Mouse (Mus musculus): ENCODE data around the gene Aoc3.
A peak's percentile ranks its signal among the peaks of the same experiment; 100 is the strongest.
"Not testable (repeated sequence)": the region's sequence is repeated elsewhere in the genome, so short reads cannot be mapped to it uniquely, and the experiment has no call there.

Gene Aoc3

DNA sequence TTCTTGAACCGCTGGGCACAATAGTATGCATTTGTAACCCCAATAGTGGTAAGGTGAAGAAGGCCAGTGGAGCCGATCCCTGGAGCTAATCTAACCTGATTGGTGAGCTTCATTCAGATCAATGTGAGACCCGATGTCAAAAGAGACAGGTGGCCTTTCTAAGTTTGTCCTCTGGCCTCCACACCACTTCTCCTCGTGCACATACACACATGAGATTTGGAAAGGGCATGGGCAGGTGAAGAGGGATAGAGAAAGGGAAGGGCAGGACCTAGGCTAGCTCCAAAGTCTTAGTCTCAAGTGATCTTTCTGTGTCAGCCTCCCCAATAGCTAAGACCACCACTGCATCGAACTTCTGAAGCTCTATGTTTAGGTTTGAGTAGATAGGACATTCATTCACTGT, 39.7 kb downstream of the Aoc3 start:
- no peak for DNase-seq (ENCODE audit: low read depth, low spot score)

DNA sequence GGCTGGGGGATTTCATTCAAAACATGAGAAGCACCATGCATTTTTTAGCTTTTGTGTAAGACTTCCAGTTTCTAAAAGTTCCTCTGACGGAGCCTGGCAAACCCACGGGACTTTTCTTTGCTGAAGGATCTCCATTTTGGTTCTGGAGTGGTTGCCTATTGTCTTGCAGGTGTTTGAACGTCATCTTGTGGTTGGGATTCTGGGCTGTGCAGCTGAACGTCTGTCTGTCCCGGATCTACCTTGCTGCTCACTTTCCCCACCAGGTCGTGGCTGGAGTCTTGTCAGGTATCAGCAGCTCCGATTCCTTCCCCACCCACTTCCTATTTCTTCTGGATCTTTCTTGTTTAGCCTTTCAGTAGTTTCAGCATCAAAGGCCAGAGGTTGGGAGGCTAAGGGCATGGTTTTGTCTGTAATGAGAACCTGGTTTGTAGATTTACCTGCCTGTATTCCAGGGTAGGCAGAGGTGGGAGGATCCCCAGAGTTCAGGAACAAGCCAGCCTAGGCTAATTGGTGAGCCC, 44.1 kb downstream of the Aoc3 start:
- DNase-seq (ENCODE audit: low read depth, low spot score), result no peak

DNA sequence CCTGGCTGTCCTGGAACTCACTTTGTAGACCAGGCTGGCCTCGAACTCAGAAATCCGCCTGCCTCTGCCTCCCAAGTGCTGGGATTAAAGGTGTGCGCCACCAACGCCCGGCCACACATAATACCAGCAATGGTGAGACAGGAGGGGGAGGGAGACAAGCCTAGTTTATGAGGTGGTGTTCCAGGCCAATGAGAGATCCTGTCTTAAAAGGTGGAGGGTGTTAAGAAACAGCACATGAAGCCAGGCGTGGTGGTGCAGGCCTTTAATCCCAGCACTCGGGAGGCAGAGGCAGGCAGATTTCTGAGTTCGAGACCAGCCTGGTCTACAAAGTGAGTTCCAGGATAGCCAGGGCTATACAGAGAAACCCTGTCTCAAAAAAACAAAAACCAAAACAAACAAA, 47.8 kb downstream of the Aoc3 start:
- not testable (repeated sequence) for DNase-seq (ENCODE audit: low read depth, low spot score)

DNA sequence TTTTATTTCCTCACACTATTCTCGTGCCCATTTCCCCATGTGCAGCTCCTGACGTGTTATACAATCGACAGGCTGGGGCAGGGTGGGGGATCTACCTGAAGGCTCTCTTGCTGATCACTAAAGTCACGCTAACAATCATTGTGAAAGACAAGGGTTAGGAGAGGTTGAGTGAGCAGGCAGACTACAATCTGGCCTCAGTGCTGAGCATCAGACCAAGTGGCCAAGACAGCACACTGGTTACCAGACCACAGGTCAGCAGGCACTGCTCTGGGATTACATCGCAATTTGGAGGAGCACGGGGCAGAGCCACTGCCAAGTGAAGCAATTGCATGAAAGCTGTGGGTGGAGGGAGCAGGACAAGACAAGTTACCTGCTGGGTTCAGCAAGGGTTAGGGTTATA, 48.5 kb downstream of the Aoc3 start:
- no peak for DNase-seq (ENCODE audit: low read depth, low spot score)

DNA sequence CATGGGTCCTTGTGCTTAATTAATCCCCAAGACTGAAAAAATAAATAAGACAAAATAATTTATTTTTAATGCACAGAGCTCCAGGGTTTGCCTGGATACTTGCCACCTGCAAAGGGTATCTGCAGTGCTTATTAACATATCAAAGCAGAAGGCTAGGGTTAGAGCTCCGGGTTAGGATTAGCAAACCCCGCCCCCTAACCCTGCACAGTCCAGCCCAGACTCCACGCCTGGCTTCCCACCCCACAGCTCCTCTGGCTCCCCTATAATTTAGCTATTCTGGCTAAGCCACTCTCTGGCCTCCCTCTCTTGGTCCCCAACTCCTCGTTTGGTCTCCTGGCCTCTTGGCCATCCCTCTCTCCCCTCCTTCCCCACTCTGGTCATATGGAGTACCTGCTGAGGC, 51.4 kb downstream of the Aoc3 start:
- peak; percentile 66 for DNase-seq (ENCODE audit: low read depth, low spot score)

Data from ZHBTc4 (cell line).